Mouse (Mus musculus) embryo, embryonic 10.5 days (tissue): ENCODE measurements around the gene Fgfr2.

Experiments used
- DNase-seq: peaks from one replicate; pipeline ENCODE4 v3.0.0-alpha.2; 2015; ENCODE audit warnings: low spot score

Gene Fgfr2

DNA sequence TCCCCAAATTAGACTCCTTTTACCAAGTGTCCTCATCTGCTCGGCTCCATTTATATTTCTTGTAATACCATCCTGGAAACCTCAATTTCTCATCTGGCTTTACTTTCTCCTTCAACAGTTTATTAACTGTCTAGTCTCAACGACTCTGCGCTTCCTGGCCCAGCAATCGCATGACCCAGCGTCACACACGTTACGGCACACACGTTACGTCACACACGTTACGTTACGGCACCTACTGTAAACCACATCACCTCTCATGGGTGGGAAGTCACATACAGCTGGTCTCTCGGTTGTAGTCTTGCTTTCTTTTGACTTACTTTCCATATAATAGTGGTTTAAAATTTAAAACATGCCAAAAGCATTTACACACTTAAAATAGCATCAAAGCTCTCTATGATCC, 1767.0 kb downstream of the Fgfr2 start:
- no peak for DNase-seq

GRCm38 (mm10) chr7:131345856-131346541, 1777.2 kb downstream of the Fgfr2 start:
- DNase-seq: no peak

- no peak for DNase-seq
Measured at GRCm38 (mm10) chr7:131337502-131338068, 1785.6 kb downstream of the Fgfr2 start.

DNA sequence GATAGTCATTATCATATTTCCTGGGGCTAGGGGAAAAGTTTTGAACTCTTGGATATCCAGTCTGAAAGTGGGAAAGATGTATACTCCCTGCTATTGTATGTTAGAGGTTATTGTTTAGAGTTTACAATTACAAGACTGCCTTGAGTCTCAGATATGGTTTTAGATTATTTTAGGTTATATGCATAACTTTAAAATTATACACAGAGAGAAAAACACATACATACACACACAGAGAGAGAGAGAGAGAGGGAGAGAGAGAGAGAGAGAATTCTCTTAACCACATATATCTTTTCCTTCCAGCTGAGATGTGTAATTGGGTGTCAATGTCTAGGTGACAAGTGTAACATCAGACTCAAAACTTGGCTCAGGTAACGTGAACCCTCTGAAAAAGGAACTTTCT, 1789.6 kb downstream of the Fgfr2 start, which contains the start of gene Fam24a:
TSS of gene Fam24a (plus strand) at position 301 of the 400 bp plus-strand sequence.
- no peak for DNase-seq

- DNase-seq: no peak
Measured at GRCm38 (mm10) chr7:131331688-131332087, 1791.5 kb downstream of the Fgfr2 start.

GRCm38 (mm10) chr7:131329416-131329815, 1793.7 kb downstream of the Fgfr2 start, which contains the start of gene Fam24b:
Fam24b (minus strand) TSS chr7:131329516.
- no peak for DNase-seq

DNA sequence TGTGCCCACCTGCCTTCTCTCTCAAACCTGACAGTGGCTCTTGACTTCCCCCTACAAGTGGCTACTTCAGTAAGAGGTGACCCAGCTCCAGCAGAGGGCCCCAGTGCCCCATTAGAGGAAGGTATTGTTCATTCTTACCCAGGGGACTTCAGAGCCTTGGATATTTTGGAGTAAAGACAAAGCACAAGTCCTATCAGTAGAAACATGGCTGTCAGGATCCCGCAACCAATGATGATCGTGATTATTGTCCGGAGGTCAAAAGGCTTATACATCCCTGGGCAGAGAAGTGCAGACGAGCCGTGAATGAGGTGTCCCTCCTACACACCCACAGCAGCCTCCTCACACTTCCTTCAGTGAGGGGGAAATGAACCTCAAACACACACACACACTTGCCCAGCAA, 1796.1 kb downstream of the Fgfr2 start:
- DNase-seq: no peak

- no peak for DNase-seq
Measured at GRCm38 (mm10) chr7:131322192-131322591, 1801.0 kb downstream of the Fgfr2 start, which contains the start of gene Cuzd1. Cuzd1 (minus strand) TSS chr7:131322292.

DNA sequence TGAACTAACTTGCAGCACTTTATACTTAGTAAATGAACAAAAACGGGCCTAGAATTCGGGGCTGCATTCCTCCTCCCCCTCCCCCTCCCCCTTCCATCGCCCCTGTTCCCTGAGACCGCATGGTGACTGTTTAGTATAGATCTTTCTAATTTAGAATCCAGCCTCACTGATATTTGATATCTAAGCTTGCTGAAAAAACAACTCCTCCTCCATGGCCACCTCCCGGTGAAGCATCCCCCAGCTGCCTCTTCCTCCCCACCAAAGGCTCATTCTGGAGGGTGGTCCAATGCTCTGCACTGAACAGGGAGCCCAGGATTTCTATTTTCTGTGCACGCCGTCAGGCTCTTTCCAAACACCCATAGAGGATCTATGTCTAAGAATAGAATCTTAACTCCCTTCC, 1804.8 kb downstream of the Fgfr2 start:
- no peak for DNase-seq

DNA sequence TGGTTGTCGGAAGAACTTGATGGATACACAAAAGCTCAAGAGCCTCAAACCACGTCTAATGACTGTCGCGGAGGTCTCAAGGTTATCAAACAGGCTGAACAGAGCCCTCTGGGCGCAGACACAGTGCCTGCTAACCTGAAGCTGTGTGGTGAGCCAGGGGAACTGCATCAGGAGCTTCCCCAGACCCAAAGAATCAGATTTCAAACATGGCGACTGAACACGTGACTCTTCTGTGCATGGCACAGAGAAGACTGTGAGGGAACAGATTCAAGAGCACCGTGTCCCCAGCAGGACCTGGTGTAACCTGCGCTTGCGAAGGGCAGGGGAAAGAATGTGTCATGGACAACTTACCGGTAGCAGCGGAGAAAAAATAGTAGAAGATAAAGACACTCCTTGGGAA, 1805.6 kb downstream of the Fgfr2 start:
- DNase-seq: peak; percentile 2

DNA sequence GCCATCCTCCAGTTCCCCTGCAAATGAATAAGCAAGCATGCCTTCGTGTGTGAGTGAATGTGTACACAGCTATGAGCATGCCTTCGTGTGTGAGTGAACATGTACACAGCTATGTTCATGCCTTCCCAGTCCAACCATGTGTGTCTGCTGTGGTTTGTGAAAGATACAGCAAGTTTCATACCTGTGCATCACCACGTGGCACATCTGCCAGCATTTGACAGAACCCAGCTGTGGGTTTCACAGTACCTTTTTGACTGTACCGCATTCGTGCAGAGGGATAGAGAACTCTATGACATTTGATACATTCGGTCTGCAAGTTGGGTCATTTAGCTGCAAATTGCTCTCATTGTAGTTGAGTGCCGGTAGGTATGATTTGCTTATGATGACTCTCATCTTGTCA, 1808.7 kb downstream of the Fgfr2 start:
- DNase-seq: no peak

DNA sequence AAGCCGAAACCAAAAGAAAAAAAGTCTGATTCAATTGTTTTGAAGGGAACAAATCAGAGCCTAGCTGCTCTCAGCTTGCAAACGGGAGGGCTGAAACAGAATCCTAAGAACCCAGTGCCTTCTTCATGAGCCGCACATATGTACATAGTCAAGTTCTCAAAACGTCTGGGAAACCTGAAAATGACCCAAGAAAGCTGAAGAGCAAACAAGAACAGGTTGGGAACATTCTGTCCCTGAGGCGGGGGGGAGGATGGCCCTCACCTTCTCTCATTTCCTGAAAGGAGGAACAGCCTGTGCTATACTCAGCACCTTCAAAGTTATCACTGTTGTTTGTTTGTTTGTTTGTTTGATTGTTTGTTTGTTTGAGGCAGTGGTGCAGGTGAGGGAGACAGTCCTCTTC, 1816.4 kb downstream of the Fgfr2 start:
- DNase-seq: no peak

- DNase-seq: no peak
Measured at GRCm38 (mm10) chr7:131303340-131303739, 1819.8 kb downstream of the Fgfr2 start.

GRCm38 (mm10) chr7:131297151-131297550, 1826.0 kb downstream of the Fgfr2 start:
- peak; percentile 4 for DNase-seq

DNA sequence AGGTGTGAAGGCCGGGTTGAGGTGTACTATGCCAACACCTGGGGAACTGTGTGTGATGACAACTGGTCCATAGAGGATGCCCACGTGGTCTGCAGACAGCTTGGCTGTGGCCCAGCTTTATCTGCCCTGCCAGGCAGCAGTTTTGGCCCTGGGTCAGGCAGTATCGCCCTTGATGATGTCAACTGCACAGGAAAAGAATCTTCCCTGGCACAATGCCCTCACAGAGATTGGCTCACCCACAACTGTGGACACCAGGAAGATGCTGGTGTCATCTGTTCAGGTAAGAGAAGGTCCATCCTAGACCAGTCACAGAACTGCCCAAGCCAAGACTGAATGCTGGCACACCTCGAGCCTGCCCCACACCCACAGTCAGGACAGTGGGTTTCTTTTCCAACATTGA, 1857.3 kb downstream of the Fgfr2 start:
- DNase-seq: no peak

- DNase-seq: no peak
Measured at GRCm38 (mm10) chr7:131264251-131264650, 1858.9 kb downstream of the Fgfr2 start.

GRCm38 (mm10) chr7:131260946-131261345, 1862.2 kb downstream of the Fgfr2 start:
- DNase-seq: no peak

DNA sequence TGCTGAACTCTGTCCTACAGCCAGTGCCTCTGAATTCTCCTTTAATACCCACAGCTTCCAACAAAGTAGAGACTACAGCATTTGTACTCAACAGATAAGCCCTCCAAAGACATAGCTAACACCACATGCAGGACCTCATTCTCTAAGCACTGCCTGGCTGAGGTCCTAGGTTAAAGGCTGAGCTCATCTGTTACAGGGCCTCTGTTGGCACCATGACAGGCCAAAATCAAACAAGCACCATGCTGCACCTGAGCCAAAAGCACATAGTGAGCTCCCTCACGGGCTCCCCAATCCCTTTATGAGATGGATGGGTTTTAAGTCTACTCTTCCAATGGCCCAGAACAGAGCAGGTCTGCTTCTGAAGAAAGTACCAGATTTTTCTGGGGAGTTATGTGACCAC, 1865.8 kb downstream of the Fgfr2 start:
- no peak for DNase-seq

- DNase-seq: no peak
Measured at GRCm38 (mm10) chr7:131256841-131257240, 1866.3 kb downstream of the Fgfr2 start.

GRCm38 (mm10) chr7:131244993-131245392, 1878.2 kb downstream of the Fgfr2 start:
- peak; percentile 60 for DNase-seq

GRCm38 (mm10) chr7:131236091-131236490, 1887.1 kb downstream of the Fgfr2 start:
- DNase-seq: no peak

DNA sequence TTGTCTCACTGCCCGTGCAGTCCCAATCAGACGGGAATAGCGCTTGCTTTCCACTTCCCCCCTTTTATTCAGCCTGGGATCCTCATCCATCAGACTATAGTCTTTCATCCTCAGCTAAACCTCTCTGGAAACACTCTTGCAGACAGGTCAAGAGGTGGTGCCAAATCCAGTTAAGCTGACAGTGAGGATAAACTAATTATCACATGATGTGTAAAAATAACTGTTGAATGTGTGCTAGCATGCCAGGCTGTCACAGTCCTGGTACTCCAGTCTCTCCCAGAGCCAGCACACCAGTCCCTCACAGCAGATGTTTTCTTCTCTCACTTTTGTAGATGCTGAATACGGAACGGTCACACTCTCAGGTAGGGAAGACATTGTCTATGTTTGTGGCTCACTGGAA, 1900.1 kb downstream of the Fgfr2 start:
- DNase-seq: no peak

- no peak for DNase-seq
Measured at GRCm38 (mm10) chr7:131187996-131188395, 1935.2 kb downstream of the Fgfr2 start.

GRCm38 (mm10) chr7:131187047-131187446, 1936.1 kb downstream of the Fgfr2 start:
- no peak for DNase-seq
